Mouse (Mus musculus) lung, adult 2 months (tissue): ENCODE data around the gene Uba7. TPM values are rescaled to one million over a fixed set of nuclear protein-coding genes. Genes with fewer than 3 reads are reported as not detected.
"Not testable (repeated sequence)": the region's sequence is repeated elsewhere in the genome, so short reads cannot be mapped to it uniquely, and the experiment has no call there.

Source experiments
- DNase-seq: peaks from one replicate; pipeline ENCODE4 v3.0.0; 2022
- H3K4me1 ChIP-seq: fragments of 200-500 bp; 2 replicates; pipeline ENCODE4 v1.6.1; 2011; ENCODE audit warnings: low read length; ENCODE audit not compliant: control insufficient read depth, insufficient read depth
- H3K4me3 ChIP-seq: fragments of 200-500 bp; replicated peaks from 2 replicates; pipeline ENCODE3; 2011; ENCODE audit warnings: low read depth, mild to moderate bottlenecking, control low read depth, low read length; ENCODE audit errors: extremely low read depth
- CTCF ChIP-seq: fragments of 200-500 bp; IDR thresholded peaks from 2 replicates; pipeline ENCODE4 v1.5.1; 2011; ENCODE audit warnings: mild to moderate bottlenecking, low read length, control low read depth; ENCODE audit not compliant: insufficient read depth
- POLR2A ChIP-seq: fragments of 200-500 bp; IDR thresholded peaks from 2 replicates; pipeline ENCODE4 v1.6.1; 2011; ENCODE audit warnings: low read depth, mild to moderate bottlenecking, control low read depth, low read length, borderline replicate concordance; ENCODE audit errors: extremely low read depth
- WGBS: fragments of 180-500 bp; shearing (Covaris S2); methylation state at CpG from one replicate; pipeline ENCODE4 v1.1.7; 2018; 5-methylcytosine and 5-hydroxymethylcytosine counted together
- polyA plus RNA-seq: library from polyadenylated mRNA; depleted of rRNA; stranded (reverse); fragments of >200 nt; gene quantifications from 2 replicates; pipeline ENCODE4 v1.2.3, GENCODE M21; 2012; rRNA removed

Gene Uba7
- polyA plus RNA-seq, 1 experiment = 124 TPM

DNA sequence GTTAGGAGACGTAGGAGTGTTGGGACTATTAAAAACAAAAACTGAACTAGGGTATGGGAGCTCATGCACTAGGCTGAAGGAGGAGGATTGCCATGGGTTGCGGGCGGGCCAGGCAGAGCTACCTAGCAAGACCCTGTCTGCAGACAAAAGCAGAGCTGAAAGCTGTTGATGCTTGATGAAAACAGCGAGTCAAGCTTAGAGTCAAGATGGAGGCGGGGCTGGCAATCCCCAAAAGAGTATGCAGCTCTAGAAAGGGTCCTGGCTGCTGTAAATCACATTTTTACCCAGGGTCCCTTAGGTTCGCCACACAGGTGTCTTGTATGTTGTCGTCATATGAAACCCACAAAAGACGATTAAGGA is 28.2 kb downstream of the Uba7 start:
- H3K4me3 ChIP-seq = peak overlapping the region; percentile 90
- DNase-seq = peak; percentile 34
- 15% methylated on average over 8 of the region's 8 CpGs for WGBS
- H3K4me1 ChIP-seq = peaks cover 12% of the 10 kb centered on the region
- TF ChIP-seq CTCF = no peak
- TF ChIP-seq POLR2A = no peak

- TF ChIP-seq POLR2A (no peak), CTCF (no peak)
- Histone ChIP-seq H3K4me1 (peaks cover 8% of the 10 kb centered on the region), H3K4me3 (no peak overlapping the region)
- 63% methylated on average over 5 of the region's 5 CpGs for WGBS
- DNase-seq = no peak
Observed at GRCm38 (mm10) chr9:108008041-108008440, 32.7 kb downstream of the Uba7 start.

DNA sequence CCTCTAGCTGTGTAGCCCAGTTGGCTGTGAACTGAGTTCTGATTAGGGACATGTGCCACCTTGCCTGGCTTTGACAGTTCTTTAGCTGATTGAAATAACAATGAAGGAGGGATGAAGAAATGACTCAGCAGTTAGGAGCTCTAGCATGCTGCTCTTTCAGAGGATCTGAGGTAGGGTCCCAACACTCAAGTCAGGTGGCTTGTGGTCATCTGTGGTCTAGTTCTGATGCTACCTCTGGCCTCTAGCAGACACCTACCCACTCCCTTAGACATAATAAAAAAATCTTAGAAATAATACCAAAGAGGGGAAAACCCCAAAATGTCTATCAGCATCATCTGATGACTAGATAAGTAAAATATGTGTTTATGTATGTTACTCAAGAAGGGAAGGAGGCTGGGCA is 35.1 kb downstream of the Uba7 start:
- H3K4me1 ChIP-seq = no peaks in the 10 kb centered on the region; the same call in none of the 2 replicates
- no peak overlapping the region for H3K4me3 ChIP-seq
- DNase-seq = no peak
- TF ChIP-seq POLR2A (no peak), CTCF (no peak)

DNA sequence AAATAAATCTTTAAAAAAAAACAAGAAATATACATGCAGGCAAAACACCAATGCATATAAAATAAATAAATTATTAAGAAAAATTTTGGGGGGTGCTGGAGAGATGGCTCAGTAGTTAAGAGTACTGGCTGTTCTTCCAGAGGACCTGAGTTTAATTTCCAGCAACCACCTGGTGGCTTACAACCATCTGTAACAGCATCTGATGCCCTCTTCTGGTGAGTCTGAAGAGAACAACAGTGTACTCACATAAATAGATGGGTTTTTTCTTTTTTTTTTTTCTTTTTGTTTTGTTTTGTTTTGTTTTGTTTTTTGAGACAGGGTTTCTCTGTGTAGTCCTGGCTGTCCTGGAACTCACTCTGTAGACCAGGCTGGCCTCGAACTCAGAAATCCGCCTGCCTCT is 38.3 kb downstream of the Uba7 start:
- H3K4me3 ChIP-seq, H3K4me1 ChIP-seq, DNase-seq: not testable (repeated sequence)
- WGBS = 98% methylated on average over 2 of the region's 2 CpGs

DNA sequence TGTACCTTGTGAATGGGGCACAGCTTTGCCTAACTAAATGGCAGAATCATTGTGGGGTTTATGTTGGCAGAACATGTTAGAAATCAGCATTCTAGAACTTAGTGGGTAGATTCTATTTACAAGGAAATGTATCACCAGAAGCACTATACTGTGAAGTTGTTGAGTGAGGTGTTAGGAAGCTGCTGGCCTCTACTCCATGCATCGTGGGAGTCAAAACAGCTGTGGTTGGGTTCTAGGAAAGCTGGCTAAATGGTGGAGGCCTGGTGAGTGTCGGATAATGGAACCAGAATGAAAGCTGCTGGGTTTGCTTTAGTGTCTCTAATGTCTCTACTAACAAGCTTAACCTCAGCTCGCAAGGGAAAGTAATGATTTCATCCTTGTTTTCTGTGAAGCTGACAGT is 41.8 kb downstream of the Uba7 start:
- no peak for TF ChIP-seq CTCF
- TF ChIP-seq POLR2A = no peak
- DNase-seq = no peak
- WGBS = 68% methylated on average over 3 of the region's 3 CpGs
- peaks cover 7% of the 10 kb centered on the region; the same call in 1 of the 2 replicates for H3K4me1 ChIP-seq
- no peak overlapping the region for H3K4me3 ChIP-seq

- TF ChIP-seq POLR2A (no peak), CTCF (no peak)
- 69% methylated on average over 1 of the region's 1 CpGs for WGBS
- no peak overlapping the region for H3K4me3 ChIP-seq
- DNase-seq = no peak
- H3K4me1 ChIP-seq = peaks cover 7% of the 10 kb centered on the region; the same call in 1 of the 2 replicates
Observed at GRCm38 (mm10) chr9:108020741-108021140, 45.4 kb downstream of the Uba7 start.

- TF ChIP-seq CTCF (no peak), POLR2A (no peak)
- WGBS = 83% methylated on average over 3 of the region's 3 CpGs
- DNase-seq = no peak
- peaks cover 7% of the 10 kb centered on the region; the same call in 1 of the 2 replicates for H3K4me1 ChIP-seq
- H3K4me3 ChIP-seq = no peak overlapping the region
Observed at GRCm38 (mm10) chr9:108023216-108023615, 47.9 kb downstream of the Uba7 start.

DNA sequence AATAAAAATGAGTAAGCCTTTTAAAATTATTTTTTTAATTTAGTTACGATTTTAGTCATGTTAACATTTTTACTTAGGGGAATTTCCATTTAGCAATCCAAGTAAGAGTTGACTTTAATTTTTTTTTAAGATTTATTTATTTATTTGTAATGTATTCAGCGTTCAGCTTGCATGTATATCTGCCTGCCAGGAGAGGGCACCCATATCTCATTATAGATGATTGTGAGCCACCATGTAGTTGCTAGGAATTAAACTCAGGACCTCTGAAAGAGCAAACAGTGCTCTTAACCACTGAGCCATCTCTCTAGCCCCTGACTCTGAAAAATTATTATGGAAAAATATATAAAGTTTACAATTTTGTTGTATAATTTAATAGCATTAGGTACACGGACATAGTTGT is 51.3 kb downstream of the Uba7 start:
- 82% methylated on average over 3 of the region's 3 CpGs for WGBS
- DNase-seq = no peak
- H3K4me1 ChIP-seq = no peaks in the 10 kb centered on the region
- TF ChIP-seq CTCF (no peak), POLR2A (no peak)
- no peak overlapping the region for H3K4me3 ChIP-seq

- H3K4me3 ChIP-seq = no peak overlapping the region
- H3K4me1 ChIP-seq = no peaks in the 10 kb centered on the region
- no peak for TF ChIP-seq CTCF
- no peak for TF ChIP-seq POLR2A
- DNase-seq = no peak
- over 99% methylated on average over 3 of the region's 3 CpGs for WGBS
Observed at GRCm38 (mm10) chr9:108027867-108028266, 52.6 kb downstream of the Uba7 start.

- no peaks in the 10 kb centered on the region for H3K4me1 ChIP-seq
- no peak for TF ChIP-seq CTCF
- no peak overlapping the region for H3K4me3 ChIP-seq
- 89% methylated on average over 5 of the region's 5 CpGs for WGBS
- DNase-seq = no peak
Observed at GRCm38 (mm10) chr9:108032126-108032525, 56.8 kb downstream of the Uba7 start.

Other genes starting within 250 kb of the Uba7 start
- gene Rbm5, start 204.5 kb upstream of the Uba7 start, polyA plus RNA-seq = 54.0 and 77.1 TPM in 2 replicates
- 13.0 and 19.0 TPM in 2 replicates for gene Rbm6, start 102.3 kb upstream of the Uba7 start, polyA plus RNA-seq
- gene Mon1a, start 87.4 kb upstream of the Uba7 start, polyA plus RNA-seq = 29.4 and 31.7 TPM in 2 replicates
- gene Mst1r, start 68.6 kb upstream of the Uba7 start, polyA plus RNA-seq = 17.8 and 27.4 TPM in 2 replicates
- not detected in 2 replicates for gene Actl11, start 47.0 kb upstream of the Uba7 start, polyA plus RNA-seq
- 0.06 and 0.09 TPM in 2 replicates for gene Camkv, start 39.8 kb upstream of the Uba7 start, polyA plus RNA-seq
- 0.79 and 0.93 TPM in 2 replicates for gene Traip, start 25.4 kb upstream of the Uba7 start, polyA plus RNA-seq
- 3.3 and 5.5 TPM in 2 replicates for gene Gm20661, start 7.6 kb downstream of the Uba7 start, polyA plus RNA-seq
- gene Inka1, start 10.4 kb downstream of the Uba7 start, polyA plus RNA-seq = 23.1 and 26.6 TPM in 2 replicates
- 72.3 and 89.2 TPM in 2 replicates for gene Cdhr4, start 17.0 kb downstream of the Uba7 start, polyA plus RNA-seq
- 6.3 and 11.5 TPM in 2 replicates for gene Gm20662, start 20.8 kb downstream of the Uba7 start, polyA plus RNA-seq
- 116 and 132 TPM in 2 replicates for gene Ip6k1, start 27.0 kb downstream of the Uba7 start, polyA plus RNA-seq
- gene Gmppb, start 73.7 kb downstream of the Uba7 start, polyA plus RNA-seq = 14.6 and 20.3 TPM in 2 replicates
- gene Amigo3, start 77.7 kb downstream of the Uba7 start, polyA plus RNA-seq = 2.3 and 3.2 TPM in 2 replicates
- 1.5 and 2.5 TPM in 2 replicates for gene Mst1, start 104.9 kb downstream of the Uba7 start, polyA plus RNA-seq
- gene Rnf123, start 107.8 kb downstream of the Uba7 start, polyA plus RNA-seq = 78.6 and 88.0 TPM in 2 replicates
- 64.7 and 74.8 TPM in 2 replicates for gene Apeh, start 119.1 kb downstream of the Uba7 start, polyA plus RNA-seq
- gene Bsn, start 214.9 kb downstream of the Uba7 start, polyA plus RNA-seq = 0.74 and 0.95 TPM in 2 replicates